Mouse (Mus musculus) embryo, embryonic 10 days (tissue): ENCODE measurements around the gene Snx8.
A peak's percentile ranks its signal among the peaks of the same experiment; 100 is the strongest.

ENCODE experiments used
- DNase-seq: peaks from one replicate; pipeline ENCODE4 v3.0.0-alpha.2; 2015; ENCODE audit warnings: low spot score

Gene Snx8

DNA sequence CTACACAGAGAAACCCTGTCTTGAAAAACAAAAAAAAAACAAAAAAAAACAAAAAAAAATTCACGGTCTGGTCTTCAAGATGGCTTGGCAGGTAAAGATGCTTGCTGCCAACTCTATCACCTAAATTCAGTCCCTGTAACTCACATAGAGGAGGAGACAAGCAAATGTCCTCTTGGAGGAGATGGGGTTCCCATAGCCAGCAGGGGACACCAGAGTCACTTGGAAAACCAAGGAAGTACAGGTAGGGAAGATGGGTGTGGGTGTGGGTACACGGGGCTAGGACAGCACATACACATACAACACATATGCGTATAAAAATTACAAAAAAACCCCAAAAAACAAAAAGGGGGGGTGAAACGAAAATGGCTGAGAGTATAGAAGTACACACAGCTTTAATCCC lies 46.2 kb downstream of the Snx8 start:
- DNase-seq: no peak

DNA sequence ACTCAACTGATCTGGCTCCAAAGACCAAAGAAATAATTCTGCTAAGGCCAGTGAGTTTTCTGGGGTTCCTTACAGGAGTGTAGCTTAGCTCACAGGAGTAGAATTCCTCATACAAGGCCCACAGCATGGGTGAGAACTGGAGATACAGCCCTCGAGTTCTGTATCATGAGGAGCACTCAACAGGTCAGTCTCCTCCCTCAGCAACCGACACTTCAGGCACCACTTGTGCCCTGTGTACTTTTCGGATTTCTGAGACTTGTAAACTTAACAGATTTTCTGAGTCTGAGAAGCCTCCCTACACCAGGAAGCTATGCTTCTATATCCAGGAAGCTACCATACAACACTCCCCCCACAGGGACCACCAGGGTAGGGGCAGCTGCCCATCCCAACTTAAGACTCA lies 49.2 kb downstream of the Snx8 start:
- no peak for DNase-seq

DNA sequence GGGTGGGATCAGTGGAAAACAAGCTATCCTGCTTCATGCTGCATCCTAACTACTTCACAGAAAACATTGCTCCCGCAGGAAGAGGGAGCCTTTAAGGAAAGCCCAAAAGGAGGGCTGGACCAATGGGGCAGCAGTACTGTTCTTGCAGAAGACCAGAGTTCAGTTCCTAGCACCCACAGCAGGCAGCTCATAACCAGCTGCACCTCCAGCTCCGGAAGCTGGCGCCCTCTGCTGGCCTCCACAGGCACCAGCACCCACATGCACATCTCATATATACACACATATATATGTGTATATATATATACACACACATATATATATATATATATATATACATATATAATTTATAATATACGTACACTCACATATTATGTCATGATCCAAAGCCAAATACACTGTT lies 50.3 kb downstream of the Snx8 start:
- DNase-seq: no peak

DNA sequence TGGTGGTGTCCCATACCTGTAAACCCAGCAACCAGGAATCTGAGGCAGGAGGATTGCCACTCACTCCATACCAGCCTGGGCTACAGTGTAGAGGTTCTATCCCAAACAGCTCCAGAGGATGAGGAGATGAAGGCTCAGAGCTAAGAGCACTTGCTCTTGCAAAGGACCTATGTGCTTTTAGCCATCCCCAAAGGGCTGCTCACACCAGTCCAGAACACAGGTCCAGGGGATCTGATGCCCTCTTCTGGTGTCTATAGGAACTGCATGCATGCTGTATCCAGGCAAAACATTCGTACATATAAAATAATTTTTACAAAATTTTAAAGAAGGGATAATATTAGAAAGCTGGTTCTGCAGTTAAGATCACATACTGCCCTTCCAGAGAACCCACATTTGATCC lies 52.4 kb downstream of the Snx8 start:
- peak; percentile 56 for DNase-seq

DNA sequence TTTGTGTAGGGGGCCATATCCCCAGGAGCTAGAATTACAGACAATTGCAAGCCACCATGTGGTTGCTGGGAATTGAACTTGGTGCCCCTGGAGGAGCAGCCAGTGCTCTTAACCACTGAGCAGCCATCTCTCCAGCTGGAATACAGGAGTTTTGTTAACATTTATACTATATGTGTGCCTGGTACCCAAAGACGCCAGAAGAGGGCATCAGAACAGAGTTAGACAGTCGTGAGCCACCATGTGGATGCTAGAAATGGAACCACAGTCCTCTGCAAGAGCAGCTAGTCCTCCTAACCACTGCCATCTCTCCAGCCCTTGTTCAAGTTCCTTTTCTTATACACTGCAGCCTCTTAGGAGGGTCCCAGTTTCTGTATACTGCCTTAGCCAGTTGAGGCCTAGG lies 55.4 kb downstream of the Snx8 start:
- DNase-seq: peak; percentile 57

DNA sequence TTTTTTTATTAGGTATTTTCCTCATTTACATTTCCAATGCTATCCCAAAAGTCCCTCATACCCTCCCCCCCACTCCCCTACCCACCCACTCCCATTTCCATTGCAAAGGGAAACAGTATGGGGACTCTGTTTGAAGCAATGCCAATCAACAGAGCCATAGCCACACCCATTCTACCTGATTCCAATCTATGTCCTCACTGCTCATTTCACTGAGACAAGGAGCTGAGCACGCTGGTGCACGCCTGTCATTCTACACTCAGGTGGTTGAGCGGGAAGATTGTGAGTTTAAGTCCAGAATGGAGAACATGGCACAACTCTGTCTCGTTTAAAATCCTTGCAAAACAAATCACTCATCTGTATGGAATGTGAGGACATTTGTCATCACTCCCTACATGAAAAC lies 56.5 kb downstream of the Snx8 start:
- DNase-seq: no peak

DNA sequence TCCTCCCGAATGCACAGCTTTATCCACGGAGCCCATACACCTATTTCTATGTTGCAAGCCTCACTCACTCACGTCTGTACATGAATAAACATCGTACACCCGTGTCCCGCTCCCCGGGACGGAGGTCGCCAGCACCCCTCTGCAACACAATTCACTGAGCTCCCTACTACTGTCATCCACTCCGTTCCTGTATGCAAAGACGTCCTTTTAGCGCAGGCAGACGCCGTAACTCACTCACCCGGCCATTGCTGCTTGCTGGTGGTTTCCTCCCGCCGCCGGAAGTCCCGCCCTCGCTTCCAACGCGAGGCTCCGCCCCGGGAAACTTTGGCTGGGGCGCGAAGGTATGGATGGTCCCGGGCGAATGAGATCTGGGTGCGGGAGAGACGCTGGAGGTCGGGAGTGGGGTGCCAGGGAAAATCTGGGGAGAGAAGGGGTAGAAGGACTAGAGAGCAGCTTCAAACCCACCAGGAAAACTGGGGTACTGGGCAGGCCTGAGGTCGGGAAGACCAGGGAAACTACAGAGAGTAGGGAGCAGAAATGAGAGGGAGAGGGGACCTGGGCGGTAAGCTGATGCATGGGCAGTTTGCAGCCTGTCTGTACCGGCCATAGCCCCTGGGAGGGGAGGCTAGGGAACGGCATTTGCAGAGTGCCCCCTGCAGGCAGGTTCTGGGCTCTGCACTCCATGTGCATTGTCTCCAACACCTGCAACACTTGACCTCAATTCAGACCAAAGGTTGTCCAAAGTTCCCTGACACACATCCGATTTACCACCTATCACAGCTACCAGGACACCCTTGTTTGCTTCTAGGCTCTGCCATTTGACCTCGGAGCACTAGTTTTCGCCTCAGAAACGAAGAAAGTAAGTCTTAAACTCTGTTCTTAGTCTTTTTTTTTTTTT lies 57.2 kb downstream of the Snx8 start, which contains the start of gene Mrm2:
Gene Mrm2 (minus strand): TSS at position 284 of the 898 bp plus-strand sequence.
- DNase-seq: peak; percentile 91

DNA sequence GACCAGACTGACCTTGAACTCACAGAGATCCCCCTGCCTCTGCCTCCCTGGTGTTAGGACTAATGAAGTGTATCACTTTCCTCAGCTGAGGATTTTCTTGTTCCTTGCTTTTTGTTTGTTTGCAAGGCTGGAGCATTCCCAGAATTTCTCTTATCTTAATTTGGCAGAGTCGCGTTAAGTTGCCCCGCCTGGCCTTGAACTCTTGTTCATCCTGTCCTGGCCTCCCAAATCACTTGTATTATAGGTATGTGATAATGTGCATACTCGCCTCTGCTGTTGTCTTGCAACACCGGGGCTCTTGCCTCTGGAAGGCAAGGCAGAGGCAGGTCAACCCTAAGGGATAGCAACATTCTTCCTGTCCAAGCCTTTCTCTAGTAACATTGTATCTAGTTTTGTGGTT lies 65.0 kb downstream of the Snx8 start:
- DNase-seq: no peak

DNA sequence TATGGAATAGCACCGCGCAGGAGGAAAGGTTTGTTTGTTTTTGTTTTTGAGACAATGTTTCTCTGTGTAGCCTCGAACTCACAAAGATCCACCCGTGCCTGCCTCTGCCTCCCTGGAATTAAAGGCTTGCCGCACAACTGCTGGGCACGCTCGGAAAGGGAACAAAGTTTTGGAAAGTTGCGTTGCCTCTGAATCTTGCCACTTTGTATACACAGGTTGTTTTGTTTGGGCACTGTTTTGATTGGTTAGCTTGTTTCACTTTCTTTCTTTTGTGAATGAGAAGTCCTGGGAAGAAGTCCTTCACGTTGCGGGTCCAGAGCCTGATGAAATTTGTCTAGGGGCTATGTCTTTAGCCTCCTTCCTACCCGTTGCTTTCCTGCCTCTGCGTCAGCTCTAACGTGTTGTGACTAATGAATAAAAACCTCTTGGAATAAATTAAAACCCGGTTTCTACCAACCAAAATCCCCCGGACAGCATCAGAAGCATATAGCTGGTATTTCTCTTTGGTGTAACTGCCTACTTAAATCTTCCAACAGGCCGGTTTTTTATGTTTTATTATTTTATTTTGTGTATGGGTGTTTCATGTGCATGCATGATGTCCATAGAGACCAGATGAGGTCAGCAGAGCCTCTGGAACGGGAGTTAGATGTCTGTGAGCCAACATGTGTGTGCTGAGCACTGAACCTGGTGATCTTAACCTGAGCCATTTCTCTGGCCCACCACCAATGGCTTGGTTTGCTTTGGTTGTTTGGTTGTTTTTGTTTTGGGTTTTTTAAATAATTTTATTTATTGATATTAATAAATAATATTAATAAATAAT lies 67.1 kb downstream of the Snx8 start:
- peak; percentile 55 for DNase-seq

DNA sequence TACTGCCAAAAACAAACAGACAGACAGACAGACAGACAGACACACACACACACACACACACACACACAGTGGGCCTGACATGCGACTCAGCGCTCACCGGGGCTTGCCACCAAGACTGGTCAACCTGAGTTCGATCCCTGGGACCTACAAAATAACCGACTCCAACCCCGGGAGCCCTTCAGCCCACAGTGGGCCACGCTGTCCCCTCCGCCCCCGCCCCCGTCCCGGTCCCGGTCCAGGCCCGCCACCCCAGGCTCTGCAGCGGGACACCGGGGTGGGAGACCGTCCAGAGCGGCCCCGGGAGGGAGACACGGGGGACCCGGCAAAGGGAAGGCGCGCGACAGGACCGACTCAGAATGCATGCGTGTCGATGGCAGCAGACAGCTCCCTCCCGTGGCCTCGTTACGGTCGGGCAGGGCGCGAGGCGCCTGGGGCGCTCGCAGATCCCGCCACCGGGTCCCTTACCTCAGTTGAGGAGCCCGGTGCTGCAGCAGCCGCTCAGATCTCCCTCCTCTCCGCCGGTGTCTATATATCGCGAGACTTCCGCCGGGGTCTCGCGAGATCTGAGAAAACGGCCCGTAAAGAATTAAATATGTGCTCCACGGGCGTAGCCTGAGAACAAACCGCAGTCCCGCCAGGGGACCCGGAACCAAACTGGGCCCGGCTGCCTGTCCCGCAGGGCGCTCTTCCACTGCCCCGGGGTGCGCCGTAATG lies 67.9 kb downstream of the Snx8 start, which contains the start of the genes Mad1l1 and Nudt1:
Gene Mad1l1 (minus strand): TSS at position 511 of the 714 bp plus-strand sequence.
Gene Nudt1 (plus strand): TSS at position 615 of the 714 bp plus-strand sequence.
- peak; percentile 90 for DNase-seq

DNA sequence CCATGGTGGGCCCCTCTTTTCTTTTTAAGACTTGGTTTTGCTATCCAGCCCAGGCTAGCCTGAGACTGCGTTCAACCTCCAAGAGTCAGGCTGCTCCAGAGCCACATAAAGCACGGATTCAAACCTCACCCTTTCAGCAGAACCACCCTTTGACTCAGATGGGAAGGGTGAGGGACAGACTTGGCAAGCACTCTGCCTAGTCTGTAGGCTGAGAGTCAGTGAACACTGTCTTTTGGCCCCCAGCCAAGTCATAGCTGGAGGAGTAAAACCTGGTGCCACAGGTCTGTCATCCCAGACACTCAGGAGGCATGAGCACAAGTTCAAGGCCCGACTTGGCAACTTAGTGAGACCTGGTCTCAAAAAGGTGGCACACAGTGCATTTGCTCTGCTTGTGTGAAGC lies 72.3 kb downstream of the Snx8 start:
- DNase-seq: no peak

DNA sequence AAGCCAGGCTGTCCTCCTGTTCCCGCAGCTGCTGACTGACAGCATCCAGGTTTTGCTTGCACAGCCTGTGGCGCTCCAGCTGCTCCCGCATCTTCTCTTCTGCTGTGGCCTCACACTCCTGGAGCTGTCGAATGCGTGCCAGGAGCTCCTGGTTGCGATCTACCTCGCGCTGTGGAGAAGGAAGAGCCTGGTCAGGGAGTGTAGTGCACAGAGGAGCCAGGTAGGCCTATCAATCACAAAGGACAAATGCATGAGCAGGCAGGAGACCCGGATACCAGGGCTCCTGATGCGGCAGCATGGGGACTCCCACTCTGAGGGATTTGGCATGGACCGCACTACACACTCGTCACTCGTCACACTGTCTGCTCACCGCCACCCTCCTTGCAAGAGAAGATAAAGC lies 81.5 kb downstream of the Snx8 start:
- DNase-seq: no peak

DNA sequence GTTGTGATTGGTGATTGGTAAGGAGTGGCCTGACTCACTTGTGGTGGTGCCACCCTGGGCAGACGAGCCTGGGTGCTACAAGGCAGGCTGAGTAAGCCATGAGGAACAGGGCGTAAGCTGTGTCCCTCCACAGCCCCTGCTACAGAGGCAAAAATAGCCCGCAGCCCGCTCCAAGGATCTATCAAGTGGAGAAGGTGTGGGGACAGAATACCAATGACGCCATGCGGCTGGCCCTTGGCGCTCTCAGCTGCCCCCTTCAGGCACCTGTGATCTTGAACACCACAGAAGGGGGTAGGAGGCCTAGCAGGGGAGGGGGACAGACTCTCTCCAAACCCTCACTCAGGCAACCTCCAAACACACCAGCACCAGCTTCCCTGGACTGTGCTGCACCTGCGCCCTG lies 83.0 kb downstream of the Snx8 start:
- DNase-seq: no peak

DNA sequence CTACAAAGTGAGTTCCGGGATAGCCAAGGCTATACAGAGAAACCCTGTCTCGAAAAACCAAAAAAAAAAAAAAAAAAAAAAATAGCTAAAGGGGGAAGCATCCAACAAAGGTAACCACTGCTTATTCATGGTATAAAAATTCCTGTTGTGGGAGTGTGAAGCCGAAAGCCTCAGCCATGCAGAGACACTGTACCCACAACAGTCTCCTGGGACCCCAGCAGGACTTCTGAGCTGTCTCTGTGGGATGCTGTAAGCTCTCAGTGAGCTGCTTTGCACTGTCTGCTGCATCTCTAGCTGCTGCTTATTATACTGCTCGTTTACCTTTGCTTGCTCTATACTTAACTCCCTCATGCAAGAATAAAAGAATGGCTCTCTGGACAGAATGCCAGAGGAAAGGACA lies 90.8 kb downstream of the Snx8 start:
- DNase-seq: no peak

DNA sequence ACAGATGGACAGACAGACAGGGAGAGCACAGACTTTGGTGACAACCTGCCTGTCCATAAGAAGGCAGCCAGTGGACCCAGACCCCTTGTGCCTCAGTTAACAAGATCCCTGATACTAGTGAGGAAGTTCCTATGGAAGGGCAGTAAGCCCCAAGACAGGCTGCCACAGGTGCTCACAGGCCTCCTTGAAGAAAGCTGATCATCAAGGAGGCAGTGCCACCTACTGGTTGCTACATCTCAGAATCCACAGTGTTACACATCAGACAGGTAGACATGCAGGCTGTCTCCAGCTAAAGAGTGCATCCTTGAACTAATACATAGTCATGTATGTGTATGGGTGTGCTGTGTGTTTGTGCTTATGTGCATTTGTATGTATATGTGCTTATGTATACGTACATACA lies 96.9 kb downstream of the Snx8 start:
- peak; percentile 79 for DNase-seq
